Mouse (Mus musculus): Measurements from ENCODE around the gene Stkld1. TPM values are rescaled to one million over a fixed set of nuclear protein-coding genes. Genes with fewer than 3 reads are reported as not detected.

Gene Stkld1
- polyA plus RNA-seq, 1 experiment from 2014 or later: 0.10 TPM

- TF ChIP-seq CTCF (IDR thresholded peaks at IDR 0.05; ENCODE audit: low read depth): no peak
- Histone ChIP-seq H3K27me3 (replicated peaks; ENCODE audit: control insufficient read depth, insufficient read depth, low read length) (no peaks in the 10 kb centered on the region), H3K9ac (ENCODE audit: low read depth, low read length) (no peak overlapping the region), H3K36me3 (ENCODE audit: control insufficient read depth, insufficient read depth) (peaks cover 95% of the 10 kb centered on the region), H3K4me3 (ENCODE audit: low read depth, low read length) (no peak overlapping the region), H3K9me3 (ENCODE audit: control insufficient read depth) (no peaks in the 10 kb centered on the region), H3K27ac (ENCODE audit: low read depth, low read length) (peak overlapping the region; percentile 84; the same call in 1 of the 2 replicates), H3K4me1 (replicated peaks; ENCODE audit: control insufficient read depth, insufficient read depth, low read length) (peaks cover 7% of the 10 kb centered on the region), H3K4me2 (replicated peaks; ENCODE audit: low read depth) (no peak overlapping the region)
- 0 out of 2 replicates have a peak, but pooled peaks have one; percentile 11 for ATAC-seq
- WGBS: 49% methylated on average over 9 of the region's 9 CpGs
These were observed 12.1 kb upstream of the Stkld1 start for GRCm38 (mm10) chr2:26921784-26922183.

GRCm38 (mm10) chr2:26927745-26928476 is 5.9 kb upstream of the Stkld1 start:
- Histone ChIP-seq H3K4me1 (replicated peaks; ENCODE audit: control insufficient read depth, insufficient read depth, low read length) (peaks cover 6% of the 10 kb centered on the region; the same call in 1 of the 2 replicates), H3K4me2 (replicated peaks; ENCODE audit: low read depth) (no peak overlapping the region), H3K36me3 (ENCODE audit: control insufficient read depth, insufficient read depth) (peaks cover 58% of the 10 kb centered on the region), H3K27me3 (replicated peaks; ENCODE audit: control insufficient read depth, insufficient read depth, low read length) (no peaks in the 10 kb centered on the region), H3K9me3 (ENCODE audit: control insufficient read depth) (no peaks in the 10 kb centered on the region), H3K4me3 (ENCODE audit: low read depth, low read length) (no peak overlapping the region), H3K27ac (ENCODE audit: low read depth, low read length) (peak overlapping the region; percentile 80), H3K9ac (ENCODE audit: low read depth, low read length) (no peak overlapping the region)
- no peak for TF ChIP-seq CTCF (IDR thresholded peaks at IDR 0.05; ENCODE audit: low read depth)
- ATAC-seq: peak; percentile 75
- 63% methylated on average over 6 of the region's 6 CpGs for WGBS

GRCm38 (mm10) chr2:26930390-26930789 is 3.5 kb upstream of the Stkld1 start:
- peaks cover 34% of the 10 kb centered on the region for H3K36me3 ChIP-seq (ENCODE audit: control insufficient read depth, insufficient read depth)

GRCm38 (mm10) chr2:26932473-26933303 is 1.2 kb upstream of the Stkld1 start:
- peak; percentile 14 for ATAC-seq
- H3K27ac ChIP-seq (ENCODE audit: low read depth, low read length): peak overlapping the region; percentile 100
- peak overlapping the region; percentile 94 for H3K4me3 ChIP-seq (ENCODE audit: low read depth, low read length)
- no peaks in the 10 kb centered on the region for H3K27me3 ChIP-seq (replicated peaks; ENCODE audit: control insufficient read depth, insufficient read depth, low read length)
- H3K9ac ChIP-seq (ENCODE audit: low read depth, low read length): peak overlapping the region; percentile 100
- peaks cover 13% of the 10 kb centered on the region; the same call in 1 of the 2 replicates for H3K36me3 ChIP-seq (ENCODE audit: control insufficient read depth, insufficient read depth)
- H3K9me3 ChIP-seq (ENCODE audit: control insufficient read depth): no peaks in the 10 kb centered on the region
- H3K4me1 ChIP-seq (replicated peaks; ENCODE audit: control insufficient read depth, insufficient read depth, low read length): peaks cover 6% of the 10 kb centered on the region; the same call in 1 of the 2 replicates
- WGBS: 1% methylated on average over 48 of the region's 49 CpGs
- peak overlapping the region; percentile 82 for H3K4me2 ChIP-seq (replicated peaks; ENCODE audit: low read depth)
- TF ChIP-seq CTCF (IDR thresholded peaks at IDR 0.05; ENCODE audit: low read depth): no peak

More at GRCm38 (mm10) chr2:26930390-26930789, 3.5 kb upstream of the Stkld1 start:
- no peaks in the 10 kb centered on the region for H3K9me3 ChIP-seq (ENCODE audit: control insufficient read depth)
- peak overlapping the region; percentile 82 for H3K4me2 ChIP-seq (replicated peaks; ENCODE audit: low read depth)
- peak; percentile 84 for TF ChIP-seq CTCF (IDR thresholded peaks at IDR 0.05; ENCODE audit: low read depth)
- 38% methylated on average over 1 of the region's 1 CpGs for WGBS
- peaks cover 6% of the 10 kb centered on the region; the same call in 1 of the 2 replicates for H3K4me1 ChIP-seq (replicated peaks; ENCODE audit: control insufficient read depth, insufficient read depth, low read length)
- H3K4me3 ChIP-seq (ENCODE audit: low read depth, low read length): no peak overlapping the region
- no peak for ATAC-seq
- 0 out of 2 replicates have a peak overlapping the region, but pooled peaks have one; percentile 27 for H3K9ac ChIP-seq (ENCODE audit: low read depth, low read length)
- no peaks in the 10 kb centered on the region for H3K27me3 ChIP-seq (replicated peaks; ENCODE audit: control insufficient read depth, insufficient read depth, low read length)
- peak overlapping the region; percentile 23; the same call in 1 of the 2 replicates for H3K27ac ChIP-seq (ENCODE audit: low read depth, low read length)

GRCm38 (mm10) chr2:26935286-26935685 is 1.4 kb downstream of the Stkld1 start:
- peak overlapping the region; percentile 21; the same call in 1 of the 2 replicates for H3K27ac ChIP-seq (ENCODE audit: low read depth, low read length)
- no peaks in the 10 kb centered on the region for H3K9me3 ChIP-seq (ENCODE audit: control insufficient read depth)
- no peak for ATAC-seq
- no peaks in the 10 kb centered on the region for H3K27me3 ChIP-seq (replicated peaks; ENCODE audit: control insufficient read depth, insufficient read depth, low read length)
- 77% methylated on average over 2 of the region's 2 CpGs for WGBS
- peaks cover 8% of the 10 kb centered on the region; the same call in 1 of the 2 replicates for H3K36me3 ChIP-seq (ENCODE audit: control insufficient read depth, insufficient read depth)
- H3K4me3 ChIP-seq (ENCODE audit: low read depth, low read length): no peak overlapping the region
- H3K4me1 ChIP-seq (replicated peaks; ENCODE audit: control insufficient read depth, insufficient read depth, low read length): peaks cover 6% of the 10 kb centered on the region; the same call in 1 of the 2 replicates
- no peak overlapping the region for H3K4me2 ChIP-seq (replicated peaks; ENCODE audit: low read depth)
- H3K9ac ChIP-seq (ENCODE audit: low read depth, low read length): no peak overlapping the region
- TF ChIP-seq CTCF (IDR thresholded peaks at IDR 0.05; ENCODE audit: low read depth): no peak

GRCm38 (mm10) chr2:26936425-26936824 is 2.6 kb downstream of the Stkld1 start:
- TF ChIP-seq CTCF (IDR thresholded peaks at IDR 0.05; ENCODE audit: low read depth): no peak
- no peak for ATAC-seq
- H3K36me3 ChIP-seq (ENCODE audit: control insufficient read depth, insufficient read depth): 0 out of 2 replicates have a peak, but pooled peaks cover 4% of the 10 kb centered on the region
- peaks cover 6% of the 10 kb centered on the region; the same call in 1 of the 2 replicates for H3K4me1 ChIP-seq (replicated peaks; ENCODE audit: control insufficient read depth, insufficient read depth, low read length)
- H3K4me3 ChIP-seq (ENCODE audit: low read depth, low read length): no peak overlapping the region
- no peak overlapping the region for H3K9ac ChIP-seq (ENCODE audit: low read depth, low read length)
- H3K4me2 ChIP-seq (replicated peaks; ENCODE audit: low read depth): no peak overlapping the region
- WGBS: 57% methylated on average over 1 of the region's 1 CpGs
- H3K27ac ChIP-seq (ENCODE audit: low read depth, low read length): no peak overlapping the region
- H3K27me3 ChIP-seq (replicated peaks; ENCODE audit: control insufficient read depth, insufficient read depth, low read length): no peaks in the 10 kb centered on the region
- no peaks in the 10 kb centered on the region for H3K9me3 ChIP-seq (ENCODE audit: control insufficient read depth)

Data from intestine, postnatal 0 days (tissue).